Mouse (Mus musculus) CH12.LX (cell line): ENCODE results near the gene Prkcq. TPM values are rescaled to one million over a fixed set of nuclear protein-coding genes. Genes with fewer than 3 reads are reported as not detected.

Source experiments
- DNase-seq: peaks from one replicate; pipeline ENCODE4 v3.0.0-alpha.2; 2013; ENCODE audit errors: extremely low read depth
- H3K27ac ChIP-seq: 2 replicates; pipeline ENCODE4 v1.5.1; 2012; ENCODE audit warnings: low read depth, mild to moderate bottlenecking, control low read depth, moderate library complexity; ENCODE audit not compliant: insufficient read depth
- H3K27me3 ChIP-seq: replicated peaks from 2 replicates; pipeline ENCODE3; 2012; ENCODE audit warnings: inconsistent platforms
- H3K36me3 ChIP-seq, 2 experiments: replicated peaks in 1 of 2; 2 replicates each; pipeline versions ENCODE3 to v1.6.1; 2012; ENCODE audit warnings: inconsistent platforms in 1 of 2, low read length in 1 of 2, mild to moderate bottlenecking in 1 of 2, mixed read lengths in 1 of 2, moderate library complexity in 1 of 2; ENCODE audit not compliant: control insufficient read depth in 1 of 2, insufficient read depth in 1 of 2
- H3K4me1 ChIP-seq, 2 experiments: 2 replicates each; pipeline ENCODE4 v1.6.1; 2012; ENCODE audit warnings: inconsistent platforms in 1 of 2, moderate library complexity in 1 of 2; ENCODE audit not compliant: insufficient read depth in 2 of 2, control insufficient read depth in 1 of 2
- H3K4me2 ChIP-seq: 2 replicates; pipeline ENCODE4 v1.6.1; 2012; ENCODE audit warnings: low read depth, mild to moderate bottlenecking, control low read depth; ENCODE audit not compliant: poor library complexity, insufficient read depth, severe bottlenecking
- H3K4me3 ChIP-seq, 3 experiments: fragments of 150-350 bp in 1 of 3; sonication (generic) in 1 of 3; replicated peaks in 1 of 3; 2 replicates each; pipeline versions ENCODE3 to v1.5.1; 2011 to 2012; ENCODE audit warnings: low read depth in 2 of 3, low read length in 2 of 3, mild to moderate bottlenecking in 2 of 3, moderate library complexity in 2 of 3, control low read depth in 1 of 3, improper control_type of control experiment in 1 of 3, inconsistent platforms in 1 of 3, mixed read lengths in 1 of 3; ENCODE audit not compliant: poor library complexity in 1 of 3
- H3K79me2 ChIP-seq: replicated peaks from 2 replicates; pipeline ENCODE4 v1.6.1; 2012; ENCODE audit warnings: mild to moderate bottlenecking, moderate library complexity; ENCODE audit not compliant: control insufficient read depth, poor library complexity, insufficient read depth, severe bottlenecking; ENCODE audit errors: extremely low read depth
- H3K9ac ChIP-seq: 2 replicates; pipeline ENCODE4 v1.6.1; 2012; ENCODE audit warnings: low read depth, mild to moderate bottlenecking, control low read depth, moderate library complexity; ENCODE audit not compliant: insufficient read depth
- H3K9me3 ChIP-seq: replicated peaks from 2 replicates; pipeline ENCODE3; 2012; ENCODE audit warnings: low read length, inconsistent platforms, mixed read lengths
- CHD1 ChIP-seq: IDR thresholded peaks from 2 replicates; pipeline ENCODE4 v1.6.1; 2012; ENCODE audit warnings: low read depth, low read length, improper control_type of control experiment, inconsistent platforms
- CHD2 ChIP-seq: IDR thresholded peaks from 2 replicates; pipeline ENCODE4 v1.6.1; 2011; ENCODE audit warnings: low read length, improper control_type of control experiment
- E2F4 ChIP-seq: IDR thresholded peaks from 2 replicates; pipeline ENCODE4 v1.6.1; 2011; ENCODE audit warnings: low read depth, low read length, improper control_type of control experiment; ENCODE audit not compliant: insufficient replicate concordance
- EP300 ChIP-seq: IDR thresholded peaks from 2 replicates; pipeline ENCODE4 v1.6.1; 2011; ENCODE audit warnings: low read length, improper control_type of control experiment
- ETS1 ChIP-seq: conservative IDR thresholded peaks from 2 replicates; pipeline ENCODE4 v1.6.1; 2012; ENCODE audit warnings: low read depth, mild to moderate bottlenecking, inconsistent platforms, low read length, improper control_type of control experiment, moderate library complexity
- HCFC1 ChIP-seq: IDR thresholded peaks from 2 replicates; pipeline ENCODE4 v1.6.1; 2012; ENCODE audit warnings: low read depth, mild to moderate bottlenecking, inconsistent platforms, low read length, improper control_type of control experiment
- IRF4 ChIP-seq: IDR thresholded peaks from 2 replicates; pipeline ENCODE4 v1.6.1; 2014; ENCODE audit warnings: low read depth, mild to moderate bottlenecking, inconsistent platforms, low read length, improper control_type of control experiment
- JUND ChIP-seq: conservative IDR thresholded peaks from 2 replicates; pipeline ENCODE4 v1.6.1; 2011; ENCODE audit warnings: low read depth, low read length, improper control_type of control experiment
- KAT2A ChIP-seq: IDR thresholded peaks from 2 replicates; pipeline ENCODE4 v1.6.1; 2012; ENCODE audit warnings: low read length, improper control_type of control experiment, inconsistent platforms; ENCODE audit not compliant: insufficient replicate concordance
- MAFK ChIP-seq: IDR thresholded peaks from 2 replicates; pipeline ENCODE4 v1.6.1; 2011; ENCODE audit warnings: low read length, improper control_type of control experiment; ENCODE audit not compliant: insufficient replicate concordance
- MAX ChIP-seq: IDR thresholded peaks from 2 replicates; pipeline ENCODE4 v1.6.1; 2011; ENCODE audit warnings: low read length, improper control_type of control experiment
- MAZ ChIP-seq: IDR thresholded peaks from 2 replicates; pipeline ENCODE4 v1.6.1; 2012; ENCODE audit warnings: low read depth, mild to moderate bottlenecking, inconsistent platforms, low read length, improper control_type of control experiment, moderate library complexity
- MEF2A ChIP-seq: IDR thresholded peaks from 2 replicates; pipeline ENCODE4 v1.6.1; 2014; ENCODE audit warnings: low read depth, mild to moderate bottlenecking, inconsistent platforms, low read length, improper control_type of control experiment, borderline replicate concordance
- MXI1 ChIP-seq: IDR thresholded peaks from 2 replicates; pipeline ENCODE4 v1.6.1; 2011; ENCODE audit warnings: mild to moderate bottlenecking, low read depth, low read length, improper control_type of control experiment
- MYC ChIP-seq: IDR thresholded peaks from 2 replicates; pipeline ENCODE4 v1.6.1; 2011; ENCODE audit warnings: low read depth, mild to moderate bottlenecking, improper control_type of control experiment, low read length
- NELFE ChIP-seq: IDR thresholded peaks from 2 replicates; pipeline ENCODE4 v1.6.1; 2011; ENCODE audit warnings: low read depth, low read length, improper control_type of control experiment
- NRF1 ChIP-seq: IDR thresholded peaks from 2 replicates; pipeline ENCODE4 v1.6.1; 2014; ENCODE audit warnings: low read depth, mild to moderate bottlenecking, inconsistent platforms, low read length, improper control_type of control experiment, moderate library complexity
- PAX5 ChIP-seq: IDR thresholded peaks from 2 replicates; pipeline ENCODE4 v1.6.1; 2012; ENCODE audit warnings: low read length, inconsistent platforms, mixed read lengths
- POLR2A ChIP-seq: IDR thresholded peaks from 2 replicates; pipeline ENCODE4 v1.6.1; 2011; ENCODE audit warnings: low read depth, mild to moderate bottlenecking, improper control_type of control experiment, low read length
- POLR2AphosphoS2 ChIP-seq: IDR thresholded peaks from 2 replicates; pipeline ENCODE4 v1.6.1; 2011; ENCODE audit warnings: low read depth, low read length, improper control_type of control experiment
- RAD21 ChIP-seq: IDR thresholded peaks from 2 replicates; pipeline ENCODE4 v1.6.1; 2011; ENCODE audit warnings: low read depth, mild to moderate bottlenecking, low read length, improper control_type of control experiment, moderate library complexity
- RCOR1 ChIP-seq: conservative IDR thresholded peaks from 2 replicates; pipeline ENCODE4 v1.6.1; 2012; ENCODE audit warnings: low read depth, mild to moderate bottlenecking, inconsistent platforms, low read length, improper control_type of control experiment
- SIN3A ChIP-seq: IDR thresholded peaks from 2 replicates; pipeline ENCODE4 v1.6.1; 2012; ENCODE audit warnings: low read length, improper control_type of control experiment, inconsistent platforms
- SMC3 ChIP-seq: IDR thresholded peaks from 2 replicates; pipeline ENCODE4 v1.6.1; 2011; ENCODE audit warnings: low read depth, low read length, improper control_type of control experiment
- TBP ChIP-seq: conservative IDR thresholded peaks from 2 replicates; pipeline ENCODE4 v1.6.1; 2011; ENCODE audit warnings: low read depth, low read length, improper control_type of control experiment
- TCF12 ChIP-seq: IDR thresholded peaks from 2 replicates; pipeline ENCODE4 v1.6.1; 2014; ENCODE audit warnings: low read depth, mild to moderate bottlenecking, inconsistent platforms, low read length, improper control_type of control experiment
- USF1 ChIP-seq: IDR thresholded peaks from 2 replicates; pipeline ENCODE4 v1.6.1; 2014; ENCODE audit warnings: low read depth, mild to moderate bottlenecking, inconsistent platforms, low read length, improper control_type of control experiment
- USF2 ChIP-seq: conservative IDR thresholded peaks from 2 replicates; pipeline ENCODE4 v1.6.1; 2011; ENCODE audit warnings: low read depth, low read length, improper control_type of control experiment
- ZKSCAN1 ChIP-seq: IDR thresholded peaks from 2 replicates; pipeline ENCODE4 v1.6.1; 2012; ENCODE audit warnings: low read depth, inconsistent platforms, low read length, improper control_type of control experiment, borderline replicate concordance
- ZMIZ1 ChIP-seq: IDR thresholded peaks from 2 replicates; pipeline ENCODE4 v1.6.1; 2012; ENCODE audit warnings: low read depth, mild to moderate bottlenecking, inconsistent platforms, low read length, improper control_type of control experiment
- ZNF384 ChIP-seq: IDR thresholded peaks from 2 replicates; pipeline ENCODE4 v1.6.1; 2012; ENCODE audit warnings: low read depth, low read length, improper control_type of control experiment, inconsistent platforms
- dilution Hi-C: fragments of 300-500 bp; cut with MboI; formaldehyde crosslinking; loops from 2 replicates; pipeline ENCODE4 v1.14.3; 2020; ENCODE audit warnings: low sequenced_read_pairs; ENCODE audit not compliant: extremely low pct_unique_long_range_greater_than_20kb, extremely low pct_ligation_motif_present
- in situ Hi-C: fragments of 300-500 bp; cut with MboI; formaldehyde crosslinking; loops from 3 replicates; pipeline ENCODE4 v1.14.3; 2019; ENCODE audit warnings: low sequenced_read_pairs, low pct_ligation_motif_present, low pct_unique_long_range_greater_than_20kb, mixed read lengths
- polyA plus RNA-seq: library from polyadenylated mRNA; unstranded; fragments of >175 nt; gene quantifications from 2 replicates; pipeline ENCODE4 v1.2.1, GENCODE M21; 2012; ENCODE audit warnings: low read depth; ENCODE audit not compliant: insufficient read length
- total RNA-seq, 2 experiments: library from RNA; depleted of rRNA; stranded (reverse); fragments of 300-350 nt in 1 of 2; fragments of >200 nt in 1 of 2; gene quantifications; 2 replicates each; pipeline ENCODE4 v1.2.3; 2012 to 2014

The Prkcq gene
- total and polyA plus RNA-seq, 3 experiments, result not detected

DNA sequence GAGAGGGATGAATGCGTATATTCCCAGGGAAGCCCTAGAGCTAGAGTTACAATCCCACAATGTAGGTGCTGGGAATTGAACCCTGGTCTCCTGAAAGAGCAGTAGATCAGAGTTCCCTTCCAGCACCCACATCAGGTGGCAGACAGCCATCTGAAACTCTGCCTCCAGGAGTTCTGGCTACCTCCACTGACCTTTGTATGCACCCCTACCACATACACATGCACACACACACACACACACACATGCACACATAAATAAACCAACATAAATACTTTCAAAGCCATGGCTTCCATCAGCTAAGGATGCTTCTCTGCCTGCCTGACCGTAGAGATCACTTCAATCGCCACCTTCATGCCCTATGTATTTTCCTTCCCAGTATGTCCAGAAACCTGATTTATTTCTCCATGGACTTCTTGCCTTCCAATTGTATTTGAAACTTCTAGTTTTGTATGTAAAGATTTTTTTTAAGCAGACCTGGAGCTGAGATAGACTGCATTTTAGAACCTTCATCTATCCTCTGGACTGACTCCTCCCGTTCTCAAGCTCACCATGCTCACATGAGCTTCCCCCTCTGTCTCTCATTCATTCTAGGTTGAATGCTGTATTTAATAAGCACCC is 17.4 kb downstream of the Prkcq start:
- peaks cover 0 to 35% of the 10 kb centered on the region in 2 experiments; a peak in 2 of 4 replicates for H3K4me1 ChIP-seq
- H3K4me3 ChIP-seq, result no peak overlapping the region
- TF ChIP-seq CHD2 (no peak), ETS1 (no peak), HCFC1 (no peak), EP300 (no peak)
- DNase-seq, result no peak
- dilution Hi-C loops (no loop called here), in situ Hi-C loops (no loop called here)
- H3K27me3 ChIP-seq, result no peaks in the 10 kb centered on the region
- no peak overlapping the region for H3K4me2 ChIP-seq
- no peaks in the 10 kb centered on the region for H3K36me3 ChIP-seq
- H3K27ac ChIP-seq, result no peak overlapping the region
- H3K9me3 ChIP-seq, result no peaks in the 10 kb centered on the region
- H3K79me2 ChIP-seq, result no peaks in the 10 kb centered on the region
- no peak overlapping the region for H3K9ac ChIP-seq

DNA sequence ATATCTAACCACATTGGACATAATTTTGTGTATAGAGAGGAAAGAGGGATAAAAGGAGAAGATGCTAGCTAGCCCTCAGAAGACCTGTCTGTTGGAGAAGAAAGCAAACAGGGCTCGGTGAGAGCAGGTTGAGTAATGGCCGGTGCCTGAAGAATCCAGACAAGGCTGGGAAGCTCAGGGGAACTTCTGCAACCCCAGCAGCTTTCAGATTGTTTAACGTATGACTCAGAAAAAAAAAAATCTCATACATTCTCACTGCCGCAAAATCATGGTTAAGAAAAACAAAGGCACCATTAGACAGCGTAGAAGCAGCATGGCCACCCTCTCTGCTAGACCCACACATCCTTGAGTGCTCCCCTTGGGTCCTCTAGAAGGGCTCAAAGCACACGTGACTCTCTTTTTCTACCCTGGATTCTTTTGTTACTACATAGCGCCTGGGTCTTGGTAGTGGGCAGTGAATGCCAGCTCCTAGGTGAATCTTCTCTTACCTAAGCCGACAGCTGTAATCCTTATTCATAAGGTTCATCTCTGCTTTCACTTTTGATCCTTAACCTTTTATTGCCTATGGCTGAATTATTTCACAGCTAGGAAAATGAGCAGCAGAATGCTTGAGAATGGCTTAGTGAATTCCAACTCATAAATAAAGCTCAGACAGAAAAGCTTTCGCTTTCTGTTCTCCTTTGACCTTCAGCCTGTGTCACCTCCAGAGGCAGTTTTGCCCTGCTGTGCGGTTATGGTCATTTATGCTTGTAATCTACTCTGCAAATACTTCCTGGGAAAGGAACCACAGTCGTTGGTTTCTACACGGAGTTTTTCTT is 20.6 kb downstream of the Prkcq start:
- no peaks in the 10 kb centered on the region for H3K9me3 ChIP-seq
- H3K36me3 ChIP-seq, result no peaks in the 10 kb centered on the region
- no peaks in the 10 kb centered on the region for H3K79me2 ChIP-seq
- peak overlapping the region; percentile 74 for H3K9ac ChIP-seq
- H3K27ac ChIP-seq, result no peak overlapping the region
- DNase-seq, result peak; percentile 40
- dilution Hi-C loops, result no loop called here
- peak overlapping the region; percentile 98 for H3K4me2 ChIP-seq
- peaks cover 0 to 46% of the 10 kb centered on the region in 2 experiments; a peak in 2 of 4 replicates for H3K4me1 ChIP-seq
- H3K4me3 ChIP-seq, result peak overlapping the region; percentile 36 to 58 (median 41)
- in situ Hi-C loops, result no loop called here
- no peaks in the 10 kb centered on the region for H3K27me3 ChIP-seq
- TF ChIP-seq RCOR1, result no peak
- TF ChIP-seq HCFC1, result no peak
- TF ChIP-seq PAX5, result no peak
- TF ChIP-seq NELFE, result no peak
- no peak for TF ChIP-seq ETS1
- no peak for TF ChIP-seq POLR2AphosphoS2
- no peak for TF ChIP-seq POLR2A
- TF ChIP-seq CHD1, result no peak; the same call in 1 of the 2 replicates
- no peak for TF ChIP-seq ZMIZ1
- 0 out of 2 replicates have a peak, but pooled peaks have one; percentile 54 for TF ChIP-seq TBP
- TF ChIP-seq USF2, result peak; percentile 63
- TF ChIP-seq KAT2A, result no peak
- no peak for TF ChIP-seq MAFK
- no peak for TF ChIP-seq TCF12
- no peak for TF ChIP-seq MYC
- TF ChIP-seq IRF4, result peak; percentile 27; the same call in 1 of the 2 replicates
- no peak for TF ChIP-seq ZKSCAN1
- peak; percentile 69 for TF ChIP-seq ZNF384
- no peak for TF ChIP-seq JUND
- TF ChIP-seq MAZ, result no peak
- peak; percentile 25; the same call in 1 of the 2 replicates for TF ChIP-seq MAX
- no peak for TF ChIP-seq E2F4
- TF ChIP-seq NRF1, result no peak
- no peak for TF ChIP-seq MXI1
- peak; percentile 37; the same call in 1 of the 2 replicates for TF ChIP-seq SIN3A
- TF ChIP-seq SMC3, result no peak
- TF ChIP-seq USF1, result peak; percentile 64
- no peak for TF ChIP-seq MEF2A
- no peak for TF ChIP-seq RAD21
- no peak for TF ChIP-seq CHD2
